Mouse (Mus musculus) spleen, postnatal 4 days (tissue): ENCODE measurements around the gene Cfap45.

Experiments used
- DNase-seq, 2 experiments: peaks; one replicate each; pipeline ENCODE4 v3.0.0; 2022; ENCODE audit warnings: low spot score in 2 of 2

The Cfap45 gene

DNA sequence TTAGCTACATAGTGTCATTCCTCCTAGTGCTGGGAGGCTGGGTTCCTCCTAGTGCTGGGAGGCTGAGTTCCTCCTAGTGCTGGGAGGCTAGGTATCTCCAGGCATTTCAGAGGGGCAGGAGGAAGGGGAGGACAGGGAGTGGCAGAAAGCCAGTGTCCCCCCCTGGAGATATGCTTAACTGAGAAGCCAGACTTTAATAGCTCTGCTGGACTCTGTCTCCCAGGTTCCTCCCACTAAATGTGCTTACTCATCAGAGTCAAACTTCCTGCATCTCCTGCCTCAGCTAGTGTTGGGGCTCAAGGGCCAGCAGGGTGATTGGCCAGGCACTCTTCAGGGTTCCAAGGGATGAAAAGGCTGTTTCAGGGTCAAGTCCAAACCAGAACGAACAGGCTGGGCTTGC, 5.2 kb upstream of the Cfap45 start:
- DNase-seq = no peak

GRCm38 (mm10) chr1:172518013-172518412, 2.6 kb upstream of the Cfap45 start:
- DNase-seq = no peak

DNA sequence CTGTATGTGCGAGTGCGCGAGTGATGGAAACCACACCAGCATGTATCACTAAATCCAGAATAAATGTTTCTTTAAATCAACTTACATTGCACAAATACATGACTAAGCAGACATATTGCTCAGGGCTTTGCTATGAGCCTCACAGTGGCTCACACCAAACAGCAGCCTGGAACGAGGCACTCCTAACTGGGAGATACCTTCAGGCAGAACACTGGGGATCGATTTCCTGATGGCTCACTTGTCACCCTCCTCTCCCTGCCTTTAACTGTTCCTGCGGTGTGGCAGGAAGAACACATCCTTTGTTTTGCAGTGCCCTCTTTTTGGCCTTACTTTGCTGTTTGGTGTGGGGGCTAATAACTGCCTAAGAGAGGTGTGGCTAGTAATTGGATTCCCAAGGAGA, 957 bp upstream of the Cfap45 start:
- DNase-seq = no peak

- DNase-seq = no peak
These were observed 1.9 kb downstream of the Cfap45 start for GRCm38 (mm10) chr1:172522524-172522923.

DNA sequence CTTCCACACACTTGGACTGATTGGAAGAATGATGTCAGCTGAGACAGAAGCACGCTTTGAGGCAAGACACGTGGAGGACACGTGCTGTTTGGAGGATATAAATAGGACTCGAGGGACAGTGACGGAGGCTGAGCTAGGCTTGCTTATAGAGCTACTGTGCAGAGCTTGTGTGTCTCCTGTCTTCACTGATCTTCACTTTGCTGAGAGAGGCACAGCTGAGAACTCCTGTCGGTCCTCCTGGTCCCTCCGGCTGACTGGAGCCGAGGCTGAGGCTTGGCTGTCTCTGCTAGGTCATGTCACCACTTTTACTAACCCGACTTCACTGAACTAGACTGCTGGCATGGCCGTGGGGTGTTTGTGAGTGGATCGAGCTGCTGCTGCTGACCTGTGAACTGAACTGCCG, 3.1 kb downstream of the Cfap45 start:
- DNase-seq = no peak

DNA sequence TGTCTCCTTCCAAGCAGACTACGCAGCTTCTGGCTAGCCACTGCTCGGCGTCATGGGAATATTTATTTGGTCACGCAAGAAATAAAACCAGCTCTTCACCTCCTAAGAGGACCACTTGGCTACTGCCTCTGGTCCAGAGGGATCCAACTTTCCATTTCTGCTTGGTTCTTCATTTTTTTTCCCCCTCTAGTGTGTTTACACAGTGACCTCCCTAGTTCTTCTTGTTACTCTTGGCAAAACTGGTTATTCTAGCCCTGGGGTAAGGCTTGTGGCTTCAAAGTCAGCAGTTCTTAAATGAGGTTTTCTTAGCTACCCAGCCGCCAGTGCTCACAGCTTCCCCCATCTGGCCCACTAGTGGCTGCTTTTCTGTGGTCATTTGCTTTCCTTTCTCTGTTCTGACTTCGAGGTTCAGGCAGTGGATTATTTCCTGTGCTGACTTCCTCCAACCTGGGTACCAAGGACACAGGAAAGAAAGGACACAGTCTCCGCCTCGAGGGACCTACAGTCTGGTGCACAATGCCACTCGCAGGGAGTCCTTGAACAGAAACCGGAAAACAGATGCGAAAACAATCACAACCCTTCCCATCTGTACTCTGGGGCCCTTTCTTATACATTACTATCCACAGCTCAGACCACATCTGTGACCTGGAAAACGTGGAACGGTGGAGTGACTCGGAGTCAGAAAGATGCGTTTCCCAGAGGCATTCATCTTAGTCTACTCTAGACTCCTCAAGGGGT, 4.6 kb downstream of the Cfap45 start:
- no peak for DNase-seq

GRCm38 (mm10) chr1:172525971-172526370, 5.4 kb downstream of the Cfap45 start:
- no peak for DNase-seq

DNA sequence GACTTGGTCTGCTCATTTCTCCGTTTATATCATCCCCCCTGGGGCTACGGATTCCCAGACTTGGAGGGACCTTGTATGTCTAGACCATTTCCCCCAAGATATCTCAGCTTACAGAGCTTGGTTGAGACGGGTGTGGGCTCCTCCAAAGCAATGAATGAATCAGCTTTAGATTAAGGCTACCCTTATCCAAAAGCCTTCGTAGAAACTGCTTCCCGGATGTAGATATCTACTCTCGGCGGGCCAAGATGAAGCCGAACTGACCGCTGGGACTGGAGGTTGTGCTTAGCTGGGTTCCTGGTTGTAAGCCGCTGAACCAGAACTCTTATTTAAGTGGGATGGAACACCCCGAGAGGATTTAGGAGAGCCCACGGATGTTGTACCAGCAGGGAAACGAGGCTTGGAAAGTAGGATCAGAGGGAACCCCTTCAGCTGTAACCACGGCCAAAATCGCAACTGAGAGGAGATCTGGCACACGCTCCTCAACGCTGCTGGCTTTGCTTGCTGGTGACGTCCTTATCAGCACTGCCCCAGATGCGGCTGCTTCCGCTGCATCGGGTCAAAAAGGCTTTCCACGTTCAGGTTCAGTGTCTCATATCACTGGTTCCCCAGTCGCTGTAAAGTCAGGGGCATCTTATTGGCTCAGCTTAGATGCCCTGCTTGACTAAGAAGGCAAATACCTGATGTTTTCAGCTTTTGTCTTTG, 5.9 kb downstream of the Cfap45 start:
- no peak for DNase-seq

DNA sequence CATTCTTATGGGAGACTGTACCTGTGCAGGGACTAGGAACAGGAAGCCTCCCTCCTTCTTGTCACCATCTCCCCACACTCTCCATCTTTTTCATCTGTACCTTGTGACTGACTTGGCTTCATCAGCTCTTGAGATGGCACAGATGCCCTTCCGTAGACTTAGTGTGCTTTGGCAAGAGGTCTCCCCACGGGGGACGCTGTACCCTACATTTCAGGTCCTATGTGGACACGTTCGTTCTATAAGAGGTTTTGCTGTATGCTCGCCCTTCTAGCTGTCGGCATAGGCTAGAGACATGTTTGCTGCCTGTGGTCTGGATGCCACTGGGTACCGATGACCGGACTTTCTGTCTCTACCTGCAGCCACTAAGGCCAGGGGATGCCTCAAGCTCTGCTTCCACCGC, 6.8 kb downstream of the Cfap45 start:
- no peak for DNase-seq

- peak; percentile 85 to 92 for DNase-seq
These were observed 8.1 kb downstream of the Cfap45 start for GRCm38 (mm10) chr1:172528701-172529100.

DNA sequence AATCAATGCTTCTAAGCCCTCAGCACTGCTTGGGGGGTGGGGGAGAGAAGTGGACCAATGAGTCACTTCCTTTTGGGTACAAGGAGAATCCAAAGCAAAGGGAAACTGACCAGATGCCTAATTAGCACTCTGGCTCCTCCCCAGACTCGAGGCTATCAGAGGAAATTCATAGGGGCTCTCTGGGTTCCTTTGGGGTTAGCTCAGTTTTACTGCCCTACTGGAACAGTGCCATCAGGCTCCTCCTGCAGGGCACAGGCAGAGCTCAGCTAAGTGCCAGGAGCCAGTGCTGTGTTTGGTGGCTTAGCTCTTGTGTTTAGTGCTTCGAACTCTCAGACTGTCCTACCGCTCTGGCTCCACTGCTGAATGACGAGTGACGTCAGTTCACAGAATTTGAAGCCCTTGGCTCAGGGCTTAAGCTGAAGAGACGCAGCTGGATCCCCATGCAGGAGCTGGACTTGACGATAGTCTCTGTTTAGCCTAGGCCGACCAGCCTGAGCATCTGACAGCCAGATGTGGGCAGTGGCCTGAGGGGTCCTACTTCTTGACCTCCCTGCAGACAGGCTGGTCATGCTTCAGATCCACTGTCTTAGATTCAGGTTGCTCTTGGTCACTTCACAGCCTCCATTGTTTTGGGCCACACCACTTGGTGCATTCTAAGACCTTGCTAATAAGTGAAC, 10.1 kb downstream of the Cfap45 start:
- DNase-seq = no peak

DNA sequence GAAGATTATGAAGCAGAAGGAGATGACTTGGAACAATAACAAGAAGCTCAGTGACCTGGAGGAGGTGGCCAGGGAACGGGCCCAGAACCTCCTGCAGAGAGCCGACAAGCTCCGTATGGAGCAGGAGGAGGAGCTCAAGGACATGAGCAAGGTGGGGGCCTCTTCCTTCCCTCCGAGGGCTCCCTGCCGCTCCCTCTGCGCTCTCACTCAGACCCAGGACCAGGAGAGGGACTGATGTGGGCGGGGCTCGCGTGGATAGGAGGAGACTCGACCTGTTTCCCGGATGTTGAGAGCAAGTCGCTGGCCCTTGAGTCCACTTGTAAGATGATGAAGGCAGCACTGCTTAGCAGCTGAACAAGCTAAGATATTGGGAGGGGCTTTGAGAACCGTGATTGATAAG, 11.9 kb downstream of the Cfap45 start:
- no peak for DNase-seq

DNA sequence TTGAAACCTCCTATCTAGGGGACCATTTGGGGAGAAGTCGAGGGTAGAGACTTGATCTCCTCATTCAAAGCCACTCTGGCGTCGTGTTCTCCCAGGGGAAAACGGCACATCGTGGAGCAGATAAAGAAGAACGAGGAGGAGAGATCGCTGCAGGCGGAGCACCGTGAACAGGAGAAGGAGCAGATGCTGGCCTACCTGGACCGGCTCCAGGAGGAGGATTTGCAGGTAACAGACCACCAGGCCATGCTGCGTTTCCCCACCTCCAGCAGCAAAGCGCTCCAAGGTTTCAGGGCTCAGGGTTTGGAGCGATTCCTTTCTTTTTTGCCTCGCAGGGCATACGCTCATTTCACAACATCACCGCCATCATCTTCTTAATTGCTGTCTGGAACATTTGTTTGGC, 14.5 kb downstream of the Cfap45 start:
- DNase-seq = no peak

GRCm38 (mm10) chr1:172539827-172540226, 19.2 kb downstream of the Cfap45 start:
- DNase-seq = no peak

- DNase-seq = no peak
These were observed 19.8 kb downstream of the Cfap45 start for GRCm38 (mm10) chr1:172540283-172540820.

- DNase-seq = no peak
These were observed 25.5 kb downstream of the Cfap45 start for GRCm38 (mm10) chr1:172546062-172546461.

- DNase-seq = no peak
These were observed 27.9 kb downstream of the Cfap45 start for GRCm38 (mm10) chr1:172548501-172548900.

DNA sequence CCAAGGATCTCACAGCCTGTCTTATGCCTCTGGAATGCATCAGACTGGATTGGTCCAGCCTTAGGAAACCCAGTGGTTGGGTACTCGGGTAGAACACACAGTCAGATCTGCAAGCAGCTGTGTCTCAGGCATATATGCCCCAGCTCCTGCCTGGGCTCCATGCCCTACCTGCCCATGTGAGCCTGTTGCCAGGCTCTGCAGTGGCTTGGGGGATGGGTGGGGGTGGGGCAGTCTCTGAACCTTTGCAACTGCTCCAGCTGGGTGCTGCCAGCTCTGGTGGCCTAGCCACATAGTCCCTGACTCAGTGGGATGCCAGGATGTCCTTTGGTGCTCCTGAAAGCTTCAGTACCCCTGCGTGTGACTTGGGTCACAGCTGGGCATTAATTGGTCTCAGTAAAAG, 28.7 kb downstream of the Cfap45 start:
- no peak for DNase-seq

- no peak for DNase-seq
These were observed 29.1 kb downstream of the Cfap45 start for GRCm38 (mm10) chr1:172549717-172550116.

DNA sequence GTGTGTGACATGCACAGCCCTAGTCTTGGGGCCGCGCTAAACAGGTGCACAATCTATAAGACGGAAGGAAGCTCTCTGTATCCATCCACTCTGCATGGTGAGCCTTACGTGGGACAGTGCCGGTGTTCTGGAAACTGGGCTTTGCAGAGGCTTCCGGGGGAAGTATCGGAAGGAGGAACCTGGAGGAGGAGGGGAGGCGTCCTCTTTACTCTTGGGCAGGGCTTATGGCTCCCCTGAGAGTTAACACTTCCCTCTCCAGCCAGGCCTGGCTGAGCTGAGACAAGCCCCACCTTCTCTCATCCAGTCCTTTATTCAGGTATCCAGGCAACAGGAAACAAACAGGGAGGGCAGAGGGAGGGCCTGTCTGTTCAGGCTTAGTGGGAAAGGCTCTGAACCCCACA, 29.9 kb downstream of the Cfap45 start:
- peak; percentile 54 to 73 for DNase-seq

GRCm38 (mm10) chr1:172551009-172551408, 30.4 kb downstream of the Cfap45 start:
- DNase-seq = no peak

GRCm38 (mm10) chr1:172552623-172553022, 32.0 kb downstream of the Cfap45 start:
- no peak for DNase-seq

DNA sequence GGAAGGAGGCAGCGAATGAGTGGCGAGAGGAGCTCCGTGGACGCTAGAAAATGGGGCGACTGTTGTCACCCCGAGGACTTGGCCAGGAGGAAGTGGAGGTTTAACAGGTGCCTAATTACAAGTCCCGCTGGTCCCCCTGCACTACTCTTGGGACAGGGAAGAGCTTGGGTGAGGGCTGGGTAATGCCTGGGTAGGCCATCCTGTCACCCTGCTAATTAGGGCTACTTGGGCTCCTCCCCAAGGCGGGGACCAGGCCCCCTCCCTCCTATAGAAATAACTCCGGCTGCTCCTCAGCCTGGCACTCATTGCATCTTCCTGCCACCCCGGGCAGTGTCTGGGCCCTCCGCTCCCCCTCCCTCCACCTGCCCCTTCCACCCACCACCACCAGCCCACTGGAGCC, 35.0 kb downstream of the Cfap45 start, which contains the start of gene Vsig8:
Gene Vsig8, plus strand, starts transcription at position 301 of the 400 bp plus-strand sequence.
- no peak for DNase-seq
